Mouse (Mus musculus) 3134 (cell line): ENCODE results near the gene Pdzrn4.

Source experiments
- DNase-seq: peaks from one replicate; pipeline ENCODE4 v3.0.0-alpha.2; 2011; ENCODE audit warnings: low spot score; ENCODE audit not compliant: insufficient read length; ENCODE audit errors: extremely low read depth

The Pdzrn4 gene

DNA sequence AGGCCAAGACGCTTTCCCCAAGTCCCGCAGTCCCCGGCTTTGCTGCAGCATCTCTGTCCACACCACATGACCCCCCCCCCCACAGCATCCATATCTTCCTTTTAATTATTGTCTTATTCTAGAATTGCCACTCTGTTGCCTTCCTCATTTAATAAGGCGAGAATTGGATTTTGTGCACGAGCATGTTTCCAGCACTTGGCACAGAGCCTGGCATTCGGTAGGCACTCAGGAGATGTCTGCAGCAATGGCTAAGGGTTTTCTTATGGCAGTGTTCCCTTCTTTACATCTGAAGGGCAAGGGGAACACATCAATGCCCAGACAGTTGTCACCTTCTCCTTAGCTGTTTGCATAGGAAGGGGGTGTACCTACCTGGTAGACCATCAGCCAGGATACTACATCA, 282.9 kb downstream of the Pdzrn4 start:
- DNase-seq, result no peak

DNA sequence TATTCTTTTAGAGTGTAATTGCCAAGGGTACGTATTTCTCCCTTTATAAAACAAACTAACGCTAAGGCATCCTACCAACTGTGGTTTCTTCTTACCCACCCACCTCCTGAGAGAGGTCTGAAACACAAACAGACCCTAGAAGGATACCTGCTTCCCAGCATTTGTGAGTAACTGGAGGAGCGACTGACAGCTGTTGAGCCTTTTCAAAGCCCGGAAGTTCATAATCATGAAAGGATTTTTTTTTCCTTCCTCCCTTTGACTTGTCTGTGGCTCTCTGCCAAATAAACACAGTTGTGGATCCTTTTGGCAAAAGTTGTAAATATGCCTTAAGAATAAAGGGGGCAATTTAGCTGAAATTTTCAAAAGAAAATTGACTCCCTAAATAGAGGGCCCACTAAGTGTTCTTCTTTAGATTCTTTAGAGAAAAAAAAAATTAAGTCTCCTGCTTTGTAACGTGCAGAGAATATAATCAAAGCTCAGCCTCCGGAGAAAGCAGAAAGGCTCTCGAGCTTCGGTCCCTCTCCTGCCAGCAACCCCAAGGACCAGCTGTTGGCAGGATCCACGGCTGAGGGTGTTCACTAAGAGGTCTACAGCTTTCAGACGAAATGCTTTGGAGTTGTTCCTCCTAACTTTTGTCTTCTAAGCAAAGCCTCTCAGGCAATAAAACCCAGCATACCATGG, 299.7 kb downstream of the Pdzrn4 start:
- no peak for DNase-seq

DNA sequence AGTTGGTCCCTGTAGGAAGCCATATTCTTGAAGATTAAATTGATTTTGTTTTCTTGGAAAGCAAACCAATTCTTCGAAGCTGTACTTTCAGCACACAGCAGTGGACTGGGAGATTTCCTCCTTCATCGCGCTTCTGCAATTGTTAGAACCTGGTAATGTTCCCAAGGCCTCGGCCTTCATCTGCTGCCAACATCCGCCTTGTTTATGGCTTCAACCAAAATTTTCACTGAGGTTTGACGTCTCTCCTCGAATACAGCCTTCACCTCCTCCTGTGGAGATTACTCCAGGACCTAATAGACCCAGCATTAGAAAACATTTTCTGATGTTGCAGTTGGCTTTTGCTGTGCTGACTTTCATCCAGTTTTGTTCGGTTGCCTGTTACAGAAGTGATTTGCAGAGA, 307.5 kb downstream of the Pdzrn4 start:
- DNase-seq, result no peak

DNA sequence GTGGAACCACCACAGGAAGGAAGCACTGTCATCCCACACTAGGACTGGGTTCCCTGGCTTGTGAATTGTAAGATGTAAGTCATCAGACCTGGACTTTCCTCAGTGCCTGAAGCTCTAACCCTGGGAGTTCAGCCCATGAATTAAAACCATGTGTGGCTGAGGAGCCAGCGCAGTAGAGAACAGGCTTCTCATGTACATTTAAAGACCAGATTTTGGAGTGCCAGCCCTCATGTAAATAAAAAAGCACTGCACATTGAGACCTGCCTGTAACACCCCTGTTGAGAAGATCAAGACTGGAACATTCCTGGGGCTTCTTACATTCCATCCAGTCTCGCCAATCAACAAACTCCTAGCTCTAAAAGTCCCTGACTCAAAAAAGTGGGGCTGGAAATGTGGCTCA, 342.0 kb downstream of the Pdzrn4 start:
- DNase-seq, result no peak

DNA sequence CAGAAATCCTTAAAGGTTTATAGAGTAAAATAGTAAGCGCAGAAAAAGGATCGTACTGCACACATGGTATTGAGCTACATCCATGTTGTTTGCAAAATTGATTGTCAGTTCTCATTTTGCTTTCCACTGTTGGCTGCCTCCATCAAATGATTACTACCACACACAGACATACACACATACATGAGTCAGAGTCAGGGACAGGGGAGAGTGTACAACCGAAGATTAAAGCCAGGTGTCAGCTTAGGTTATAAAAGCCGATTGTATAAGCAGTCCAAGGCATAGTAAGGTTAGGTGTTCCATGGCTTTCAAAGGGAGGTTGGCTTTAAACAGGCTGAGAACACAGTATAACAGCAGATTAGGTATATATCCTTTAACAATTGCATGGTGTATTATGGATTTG, 343.2 kb downstream of the Pdzrn4 start:
- DNase-seq, result no peak

DNA sequence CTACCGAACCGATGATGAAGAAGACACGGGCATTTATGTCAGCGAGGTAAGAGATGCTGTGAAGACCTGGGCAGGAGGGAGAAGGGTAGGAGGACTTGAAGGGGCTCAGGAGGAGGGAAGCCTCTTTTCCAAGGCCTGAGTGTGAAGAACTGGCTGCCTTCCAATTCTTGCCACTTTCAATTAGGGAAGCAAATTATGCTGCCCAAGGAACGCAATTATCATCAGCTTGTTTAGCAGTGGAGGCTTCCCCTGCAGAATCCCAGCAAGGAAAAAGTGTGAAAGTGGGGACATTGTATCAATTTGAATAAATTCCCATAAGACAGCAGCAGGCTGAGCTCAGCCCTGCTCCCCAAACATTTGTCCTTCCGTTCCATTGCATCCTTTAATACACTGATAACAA, 346.9 kb downstream of the Pdzrn4 start:
- no peak for DNase-seq

DNA sequence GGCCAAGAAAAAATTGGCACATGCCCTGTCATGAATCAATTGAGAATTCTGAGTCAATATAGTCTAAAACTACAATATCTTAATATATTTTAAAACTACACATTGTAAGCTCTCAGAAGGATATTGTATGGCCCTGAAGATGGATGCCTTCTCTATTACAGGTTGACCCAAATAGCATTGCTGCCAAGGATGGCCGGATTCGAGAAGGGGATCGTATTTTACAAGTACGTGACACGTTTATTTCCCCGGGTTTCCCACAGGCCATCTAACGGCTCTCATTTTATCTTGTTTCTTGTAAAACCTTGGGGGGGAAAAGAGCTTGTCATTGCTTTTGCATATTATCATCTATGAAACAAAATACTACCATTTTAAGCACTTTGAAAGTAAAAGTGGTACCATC, 349.4 kb downstream of the Pdzrn4 start:
- DNase-seq, result no peak

DNA sequence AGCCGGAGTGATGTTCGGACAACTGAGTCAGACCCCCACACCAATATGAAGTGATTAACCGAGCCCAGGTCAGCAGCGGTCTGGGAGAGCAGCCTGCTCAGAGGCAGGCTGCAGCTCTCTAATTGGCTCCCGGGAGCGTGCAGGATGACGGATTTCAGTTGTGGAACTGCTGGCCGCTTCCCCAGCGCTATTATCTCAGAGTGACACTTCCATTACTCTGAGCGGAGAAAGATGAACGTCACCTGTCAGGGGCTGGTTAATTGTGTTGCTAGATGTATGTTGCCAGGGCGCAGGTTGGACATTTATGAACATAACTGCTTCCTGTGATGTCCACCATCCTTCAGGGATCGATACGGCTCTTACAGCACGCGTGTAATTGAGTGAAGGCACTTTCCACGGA, 355.5 kb downstream of the Pdzrn4 start:
- no peak for DNase-seq

DNA sequence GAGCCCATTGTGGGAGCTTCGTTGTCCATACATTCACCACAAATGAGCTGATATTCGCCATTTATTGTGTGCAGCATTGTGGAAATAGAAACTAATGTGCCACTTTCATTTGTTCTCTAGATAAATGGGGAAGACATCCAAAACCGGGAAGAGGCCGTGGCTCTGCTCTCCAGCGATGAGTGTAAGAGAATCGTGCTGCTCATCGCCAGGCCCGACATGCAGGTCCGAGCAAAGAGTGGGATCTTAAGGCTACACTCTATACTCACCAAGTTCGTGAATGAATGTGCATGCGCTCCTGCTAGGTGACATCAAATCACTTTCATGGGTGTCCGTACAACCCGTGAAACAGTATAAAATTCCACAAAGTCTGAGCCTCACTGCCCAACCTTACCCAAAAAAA, 355.9 kb downstream of the Pdzrn4 start:
- DNase-seq, result no peak

DNA sequence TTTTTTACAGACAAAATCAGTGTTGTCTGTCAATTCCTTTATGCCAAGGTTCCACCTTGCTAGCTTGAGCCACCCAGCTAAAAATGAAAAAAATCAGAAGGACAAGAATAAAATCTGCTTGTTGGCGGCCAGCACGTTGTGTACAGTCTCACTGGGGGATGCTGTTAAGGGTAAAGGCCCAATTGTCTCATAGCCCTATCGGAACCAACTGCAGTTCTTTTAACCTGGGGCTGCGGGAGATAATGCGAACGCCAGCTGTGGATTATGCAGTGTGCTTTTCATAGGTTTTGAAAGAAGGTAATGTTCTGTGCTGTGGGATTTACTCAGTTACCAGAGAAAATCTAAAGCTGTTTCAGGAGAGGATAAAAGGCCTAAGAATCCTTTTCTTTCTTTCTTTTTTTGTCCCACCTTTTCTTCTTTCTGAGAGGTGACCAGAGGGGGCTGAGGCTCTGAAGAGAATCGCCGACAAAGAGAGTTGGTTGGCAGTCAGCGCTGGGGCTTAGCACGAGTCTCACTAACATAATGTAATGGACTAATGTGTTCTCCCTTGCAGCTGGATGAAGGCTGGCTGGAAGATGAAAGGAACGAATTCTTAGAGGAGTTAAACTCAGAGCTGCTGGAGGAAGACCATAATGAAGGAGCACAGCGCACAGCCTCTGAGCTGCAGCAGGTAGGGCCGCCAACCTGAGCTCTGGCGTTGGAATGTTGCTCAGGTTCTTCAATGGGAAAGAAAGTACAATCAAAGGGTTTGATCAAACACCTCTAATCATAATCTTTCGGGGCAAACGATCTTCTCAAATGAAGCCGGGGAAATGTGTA, 360.6 kb downstream of the Pdzrn4 start:
- DNase-seq, result no peak

DNA sequence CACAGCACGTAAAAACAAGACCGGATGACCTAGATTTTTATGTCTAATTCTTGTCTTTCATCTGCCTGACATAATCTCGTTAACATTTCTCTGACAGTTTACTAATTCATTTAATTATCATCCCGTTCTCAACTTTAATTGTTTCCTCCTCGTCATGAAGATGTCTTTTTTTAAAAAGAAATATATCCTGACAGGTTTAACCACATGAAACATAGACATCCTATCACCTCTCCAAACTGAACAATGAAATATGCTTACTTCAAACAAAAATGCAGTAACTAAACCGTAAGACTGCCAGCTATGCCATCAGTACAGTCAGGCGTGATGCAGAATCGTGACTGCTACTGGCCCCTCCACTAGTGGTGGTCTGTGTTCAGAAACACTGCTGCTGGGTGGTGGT, 362.3 kb downstream of the Pdzrn4 start:
- DNase-seq, result no peak

DNA sequence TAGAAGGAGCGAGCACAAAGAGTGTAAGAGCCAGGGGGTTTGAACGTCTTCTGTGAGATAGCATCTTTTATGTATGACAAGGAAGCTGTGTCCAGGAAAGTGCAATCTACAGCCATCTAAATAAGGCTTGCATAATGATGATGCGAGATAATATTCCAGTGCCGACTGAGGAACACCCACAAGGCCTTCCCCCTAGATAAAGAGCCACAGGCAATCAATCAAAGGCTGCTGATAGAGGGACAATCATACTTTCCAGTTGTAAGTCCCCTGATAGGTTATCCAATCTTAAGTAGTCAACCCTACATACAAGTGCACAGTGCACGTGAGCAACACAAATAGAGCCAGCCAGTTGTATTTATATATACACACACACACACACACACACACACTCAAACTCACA, 366.6 kb downstream of the Pdzrn4 start:
- no peak for DNase-seq

DNA sequence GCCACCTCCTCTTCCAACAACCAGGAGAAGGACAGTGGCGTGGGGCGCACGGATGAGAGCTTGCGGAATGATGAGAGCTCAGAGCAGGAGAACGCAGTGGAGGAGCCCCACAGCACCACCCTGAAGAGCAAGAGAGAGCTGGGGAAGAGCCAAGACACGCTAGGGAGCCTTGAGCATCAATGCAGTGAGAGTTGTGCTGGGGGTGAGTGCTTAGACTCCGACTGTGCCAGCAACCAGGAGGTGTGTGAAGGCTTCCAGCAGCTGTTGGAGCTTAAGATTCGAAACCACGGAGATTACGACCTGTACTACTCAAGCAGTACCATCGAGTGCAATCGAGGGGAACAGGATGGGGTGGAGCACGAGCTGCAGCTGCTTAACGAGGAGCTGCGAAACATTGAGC, 372.9 kb downstream of the Pdzrn4 start:
- no peak for DNase-seq

DNA sequence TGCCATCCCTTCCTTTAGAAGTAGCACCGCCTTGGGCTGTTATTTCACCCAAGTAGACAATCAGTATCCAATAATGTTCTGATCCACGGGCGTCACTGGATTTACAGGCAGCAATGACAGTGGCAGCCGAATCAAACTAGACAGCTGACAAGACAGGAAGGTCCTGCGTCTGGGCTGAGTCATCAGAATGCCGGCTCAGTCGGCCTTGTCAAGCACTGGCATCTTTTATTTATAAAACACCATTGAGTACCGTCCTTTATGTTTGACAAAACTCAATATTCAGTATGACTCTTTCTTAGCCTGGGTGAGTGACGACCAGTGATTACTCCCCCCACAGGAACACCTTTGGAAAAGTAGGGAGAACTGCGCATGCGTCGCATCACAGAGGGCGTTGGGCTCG, 391.4 kb downstream of the Pdzrn4 start:
- DNase-seq, result no peak

DNA sequence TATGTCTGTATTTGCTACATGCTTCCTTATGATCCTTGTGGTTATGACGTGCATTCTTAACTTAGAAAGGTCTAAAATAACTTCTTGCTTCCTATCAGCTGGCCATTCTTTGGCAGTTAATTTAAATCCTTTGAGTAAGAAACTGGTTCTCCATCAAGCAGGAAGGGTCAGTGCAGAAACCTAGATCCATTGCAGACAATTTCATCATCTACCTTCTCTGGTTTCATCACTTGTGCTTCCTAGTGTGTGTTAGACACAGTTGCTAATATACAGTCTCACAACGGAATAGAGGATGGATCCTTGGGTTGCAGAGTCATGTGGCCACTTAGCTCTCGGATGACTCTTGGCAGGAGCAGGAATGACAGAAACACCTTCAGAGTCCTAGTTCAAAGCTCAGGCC, 397.6 kb downstream of the Pdzrn4 start:
- DNase-seq, result no peak

DNA sequence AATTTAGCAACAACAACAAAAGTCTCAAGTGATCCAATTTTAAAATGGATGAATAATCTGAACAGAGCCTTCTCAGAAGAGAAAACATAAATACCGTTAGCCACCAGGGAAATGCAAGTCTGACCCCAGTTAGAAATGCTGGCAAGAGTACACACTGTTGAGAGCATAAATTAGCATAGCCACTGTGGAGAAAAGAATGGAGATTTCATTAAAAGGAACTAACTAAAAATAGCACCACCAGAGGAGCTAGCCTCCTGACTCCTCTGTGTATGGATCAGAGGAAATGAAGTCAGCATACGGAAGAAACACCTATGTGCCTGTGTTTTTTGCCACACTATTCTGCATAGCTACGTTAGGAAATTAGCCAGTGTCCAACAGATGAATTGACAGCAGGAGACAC, 409.3 kb downstream of the Pdzrn4 start:
- DNase-seq, result no peak

DNA sequence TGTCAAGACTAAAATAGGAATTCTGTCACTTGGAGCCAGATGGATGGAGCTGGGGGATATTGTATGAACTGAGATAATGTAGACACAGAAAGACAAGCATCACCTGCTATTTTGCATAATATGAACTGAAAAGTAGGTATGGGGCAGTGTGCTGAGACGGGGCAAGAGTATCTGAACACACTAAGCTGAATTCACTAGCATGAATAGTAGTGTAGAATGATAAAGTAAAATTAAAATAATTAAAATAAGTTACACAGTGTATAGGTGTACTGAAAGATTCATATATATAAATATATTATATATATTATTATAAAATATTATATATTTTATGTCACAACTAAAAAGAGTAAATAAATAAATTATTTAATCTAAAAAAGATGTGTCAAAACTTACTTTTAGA, 409.7 kb downstream of the Pdzrn4 start:
- no peak for DNase-seq
